Mouse (Mus musculus) neural tube, embryonic 11.5 days (tissue): ENCODE measurements around the gene Rhox4f. TPM values are rescaled to one million over a fixed set of nuclear protein-coding genes. Genes with fewer than 3 reads are reported as not detected.
"Not testable (repeated sequence)": the region's sequence is repeated elsewhere in the genome, so short reads cannot be mapped to it uniquely, and the experiment has no call there.

Experiments used
- ATAC-seq: fragments of 200-750 bp; cut with Nextera tagmentation; 2 replicates; pipeline ENCODE4 v1.8.0; 2017; ENCODE audit warnings: moderate number of reproducible peaks, mild to moderate bottlenecking, moderate TSS enrichment, moderate library complexity; ENCODE audit not compliant: insufficient read depth, low FRiP score, low TSS enrichment
- DNase-seq: peaks from one replicate; pipeline ENCODE4 v3.0.0-alpha.2; 2015; ENCODE audit warnings: low spot score
- H3K27ac ChIP-seq: fragments of 300-500 bp; sonication (generic); 2 replicates; pipeline ENCODE4 v1.5.1; 2014; ENCODE audit warnings: low read depth, mild to moderate bottlenecking, low read length
- H3K27me3 ChIP-seq: fragments of 300-500 bp; sonication (generic); 2 replicates; pipeline ENCODE4 v1.6.1; 2014; ENCODE audit warnings: mild to moderate bottlenecking, low read length, mixed read lengths; ENCODE audit not compliant: control insufficient read depth, insufficient read depth
- H3K36me3 ChIP-seq: fragments of 300-500 bp; sonication (generic); 2 replicates; pipeline ENCODE4 v1.6.1; 2014; ENCODE audit warnings: mild to moderate bottlenecking, low read length, moderate library complexity, mixed read lengths; ENCODE audit not compliant: control insufficient read depth, insufficient read depth
- H3K4me1 ChIP-seq: fragments of 300-500 bp; sonication (generic); 2 replicates; pipeline ENCODE4 v1.6.1; 2014; ENCODE audit warnings: low read length, mixed read lengths; ENCODE audit not compliant: control insufficient read depth, insufficient read depth
- H3K4me2 ChIP-seq: fragments of 300-500 bp; sonication (generic); 2 replicates; pipeline ENCODE4 v1.6.1; 2014; ENCODE audit warnings: low read depth, mild to moderate bottlenecking, moderate library complexity
- H3K4me3 ChIP-seq: fragments of 300-500 bp; sonication (generic); 2 replicates; pipeline ENCODE4 v1.5.1; 2014; ENCODE audit warnings: low read depth, low read length
- H3K9ac ChIP-seq: fragments of 300-500 bp; sonication (generic); 2 replicates; pipeline ENCODE4 v1.6.1; 2014; ENCODE audit warnings: mild to moderate bottlenecking, low read length
- H3K9me3 ChIP-seq: fragments of 300-500 bp; sonication (generic); 2 replicates; pipeline ENCODE4 v1.6.1; 2016; ENCODE audit warnings: low read length; ENCODE audit not compliant: control insufficient read depth
- WGBS: fragments of 180-500 bp; shearing (Covaris S2); extraction: QIAGEN DNeasy Blood & Tissue Kit; methylation state at CpG from one replicate; pipeline ENCODE4 v1.1.7; 2014; 5-methylcytosine and 5-hydroxymethylcytosine counted together
- polyA plus RNA-seq: library from polyadenylated mRNA; unstranded; fragments of >200 nt; fragmentation: Nextera tagmentation; extraction: Ambion mirVana; gene quantifications from 2 replicates; pipeline ENCODE4 v1.2.1, GENCODE M21; 2014

Rhox4f gene
- polyA plus RNA-seq: not detected in 2 replicates

DNA sequence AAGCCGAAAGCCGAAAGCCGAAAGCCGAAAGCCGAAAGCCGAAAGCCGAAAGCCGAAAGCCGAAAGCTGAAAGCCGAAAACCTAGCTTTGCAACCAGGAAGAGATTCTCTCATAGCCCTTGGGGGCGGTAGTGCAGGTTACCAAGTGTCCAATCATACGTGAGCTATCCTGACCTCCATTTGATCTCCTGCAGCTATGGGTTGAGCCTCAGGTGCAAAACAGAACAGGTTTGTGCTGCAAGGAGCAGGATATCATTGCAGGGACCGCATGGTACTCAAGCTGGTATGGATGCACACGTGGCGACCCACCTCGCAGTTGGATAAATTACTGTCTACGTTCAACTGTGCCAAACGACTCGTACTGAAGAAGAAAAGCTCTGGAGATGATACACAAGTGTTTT is at the start of gene Rhox4f:
Gene Rhox4f, minus strand, starts transcription at position 101 of the 400 bp plus-strand sequence.
- H3K4me1 ChIP-seq, H3K36me3 ChIP-seq, H3K27me3 ChIP-seq, H3K9ac ChIP-seq, ATAC-seq, H3K27ac ChIP-seq, H3K9me3 ChIP-seq, H3K4me3 ChIP-seq, H3K4me2 ChIP-seq, DNase-seq: not testable (repeated sequence)
- WGBS: 94% methylated on average over 14 of the region's 19 CpGs

DNA sequence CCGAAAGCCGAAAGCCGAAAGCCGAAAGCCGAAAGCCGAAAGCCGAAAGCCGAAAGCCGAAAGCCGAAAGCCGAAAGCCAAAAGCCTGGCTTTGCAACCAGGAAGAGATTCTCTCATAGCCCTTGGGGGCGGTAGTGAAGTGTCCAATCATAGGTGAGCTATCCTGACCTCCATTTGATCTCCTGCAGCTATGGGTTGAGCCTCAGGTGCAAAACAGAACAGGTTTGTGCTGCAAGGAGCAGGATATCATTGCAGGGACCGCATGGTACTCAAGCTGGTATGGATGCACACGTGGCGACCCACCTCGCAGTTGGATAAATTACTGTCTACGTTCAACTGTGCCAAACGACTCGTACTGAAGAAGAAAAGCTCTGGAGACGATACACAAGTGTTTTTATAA is 43.7 kb upstream of the Rhox4f start, which contains the start of gene Rhox4g:
Gene Rhox4g, minus strand, starts transcription at position 101 of the 400 bp plus-strand sequence.
- WGBS: 96% methylated on average over 14 of the region's 20 CpGs
- H3K9ac ChIP-seq: not testable (repeated sequence)

GRCm38 (mm10) chrX:37643370-37643769 is 35.9 kb upstream of the Rhox4f start, which contains the start of gene Rhox2g:
Gene Rhox2g (minus strand): TSS chrX:37643470.
- H3K27me3 ChIP-seq, H3K4me3 ChIP-seq, ATAC-seq, H3K9me3 ChIP-seq, H3K9ac ChIP-seq, H3K27ac ChIP-seq, DNase-seq, H3K4me2 ChIP-seq, H3K36me3 ChIP-seq, H3K4me1 ChIP-seq: not testable (repeated sequence)
- WGBS: 96% methylated on average over 6 of the region's 6 CpGs

More for the DNA sequence above, 43.7 kb upstream of the Rhox4f start, which contains the start of gene Rhox4g:
- not testable (repeated sequence) for H3K36me3 ChIP-seq, H3K27ac ChIP-seq, ATAC-seq, H3K4me1 ChIP-seq, H3K4me2 ChIP-seq, H3K9me3 ChIP-seq, DNase-seq, H3K27me3 ChIP-seq, H3K4me3 ChIP-seq

GRCm38 (mm10) chrX:37628512-37628911 is 21.0 kb upstream of the Rhox4f start, which contains the start of gene Rhox3g:
Gene Rhox3g (minus strand): TSS chrX:37628612.
- H3K9ac ChIP-seq, H3K4me2 ChIP-seq, H3K36me3 ChIP-seq, H3K4me1 ChIP-seq, H3K27ac ChIP-seq, H3K4me3 ChIP-seq, ATAC-seq, H3K27me3 ChIP-seq, DNase-seq, H3K9me3 ChIP-seq: not testable (repeated sequence)
- 90% methylated on average over 2 of the region's 2 CpGs for WGBS

DNA sequence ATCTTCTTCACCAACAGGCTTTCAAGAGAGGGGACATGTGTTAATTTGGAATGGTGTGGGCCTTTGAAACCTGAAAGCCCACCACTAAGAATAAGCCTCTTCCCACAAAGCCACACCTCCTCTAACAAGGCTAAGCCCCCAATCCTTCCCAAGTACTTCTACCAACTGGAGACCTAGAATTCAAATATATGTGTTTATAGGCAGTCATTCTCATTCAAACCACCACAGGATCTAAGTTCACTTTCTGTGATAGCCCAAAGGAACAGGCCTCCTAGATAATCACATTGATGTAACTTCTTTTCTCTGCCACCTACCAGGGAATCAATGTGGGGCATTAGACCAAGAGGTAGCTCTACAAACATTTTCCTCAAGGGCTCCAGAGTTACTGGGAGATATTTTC is 26.8 kb downstream of the Rhox4f start, which contains the start of gene Rhox3f:
Gene Rhox3f, plus strand, starts transcription at position 301 of the 400 bp plus-strand sequence.
- H3K9me3 ChIP-seq, H3K4me1 ChIP-seq, ATAC-seq, H3K9ac ChIP-seq, H3K27me3 ChIP-seq, DNase-seq, H3K4me3 ChIP-seq, H3K4me2 ChIP-seq, H3K36me3 ChIP-seq, H3K27ac ChIP-seq: not testable (repeated sequence)

DNA sequence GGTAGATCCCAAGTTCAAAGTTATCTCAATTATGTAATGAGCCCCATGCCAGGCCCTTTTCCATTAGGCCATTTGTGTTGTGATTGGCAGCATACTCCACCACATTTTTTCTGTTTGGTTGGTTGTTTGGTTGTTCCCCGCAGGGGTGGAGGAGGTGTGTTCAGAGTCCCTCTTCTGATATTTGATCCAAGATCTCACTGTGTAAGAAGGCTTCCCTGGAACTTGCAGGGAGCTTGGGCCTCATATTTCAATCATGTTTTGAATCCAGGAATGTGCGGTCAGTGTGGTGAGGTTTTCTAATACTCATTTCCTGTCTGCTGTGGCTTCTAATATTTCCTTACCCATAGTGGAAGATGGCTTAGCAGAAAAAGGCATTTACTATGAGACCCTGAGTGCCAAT is 34.9 kb downstream of the Rhox4f start:
- ATAC-seq: not testable (repeated sequence)

GRCm38 (mm10) chrX:37571105-37571504 is 36.4 kb downstream of the Rhox4f start, which contains the start of gene Rhox2f:
Gene Rhox2f (plus strand): TSS chrX:37571405.
- DNase-seq, H3K4me2 ChIP-seq, H3K9ac ChIP-seq, H3K27ac ChIP-seq, H3K4me3 ChIP-seq, H3K9me3 ChIP-seq, H3K36me3 ChIP-seq, ATAC-seq, H3K27me3 ChIP-seq, H3K4me1 ChIP-seq: not testable (repeated sequence)
- 92% methylated on average over 5 of the region's 8 CpGs for WGBS

More for the DNA sequence above, 34.9 kb downstream of the Rhox4f start:
- not testable (repeated sequence) for H3K36me3 ChIP-seq, H3K4me2 ChIP-seq, H3K9ac ChIP-seq, H3K9me3 ChIP-seq, DNase-seq, H3K4me1 ChIP-seq, H3K27me3 ChIP-seq, H3K4me3 ChIP-seq, H3K27ac ChIP-seq
- WGBS: 74% methylated on average over 2 of the region's 2 CpGs

DNA sequence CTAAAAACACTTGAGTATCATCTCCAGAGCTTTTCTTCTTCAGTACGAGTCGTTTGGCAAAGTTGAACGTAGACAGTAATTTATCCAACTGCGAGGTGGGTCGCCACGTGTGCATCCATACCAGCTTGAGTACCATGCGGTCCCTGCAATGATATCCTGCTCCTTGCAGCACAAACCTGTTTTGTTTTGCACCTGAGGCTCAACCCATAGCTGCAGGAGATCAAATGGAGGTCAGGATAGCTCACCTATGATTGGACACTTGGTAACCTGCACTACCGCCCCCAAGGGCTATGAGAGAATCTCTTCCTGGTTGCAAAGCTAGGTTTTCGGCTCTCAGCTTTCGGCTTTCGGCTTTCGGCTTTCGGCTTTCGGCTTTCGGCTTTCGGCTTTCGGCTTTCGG is 50.4 kb downstream of the Rhox4f start, which contains the start of gene Rhox4e:
Gene Rhox4e, plus strand, starts transcription at position 301 of the 400 bp plus-strand sequence.
- not testable (repeated sequence) for H3K27ac ChIP-seq, ATAC-seq, H3K4me1 ChIP-seq, H3K27me3 ChIP-seq, H3K36me3 ChIP-seq, H3K9me3 ChIP-seq, H3K4me3 ChIP-seq, H3K4me2 ChIP-seq, H3K9ac ChIP-seq, DNase-seq
- WGBS: 86% methylated on average over 10 of the region's 18 CpGs
